Mouse (Mus musculus) megakaryocyte, embryonic 14.5 days (primary cell): ENCODE data around the gene Chchd1. TPM values are rescaled to one million over a fixed set of nuclear protein-coding genes. Genes with fewer than 3 reads are reported as not detected.

Experiments used
- H3K27me3 ChIP-seq: replicated peaks from 2 replicates; pipeline ENCODE3; 2012; ENCODE audit warnings: inconsistent platforms
- H3K36me3 ChIP-seq: replicated peaks from 2 replicates; pipeline ENCODE3; 2012; ENCODE audit warnings: low read length, inconsistent platforms, mixed read lengths
- H3K4me1 ChIP-seq: 2 replicates; pipeline ENCODE4 v1.6.1; 2012; ENCODE audit warnings: inconsistent platforms
- H3K4me3 ChIP-seq: replicated peaks from 2 replicates; pipeline ENCODE3; 2012; ENCODE audit warnings: moderate library complexity, mild to moderate bottlenecking, inconsistent platforms
- H3K9me3 ChIP-seq: 2 replicates; pipeline ENCODE4 v1.6.1; 2012; ENCODE audit warnings: inconsistent platforms
- FLI1 ChIP-seq: IDR thresholded peaks from 2 replicates; pipeline ENCODE4 v1.6.1; 2012; ENCODE audit warnings: low read length, inconsistent platforms, mixed read lengths
- GATA1 ChIP-seq: IDR thresholded peaks from 3 replicates; pipeline ENCODE4 v1.6.1; 2012; ENCODE audit warnings: mixed read lengths, low read length, inconsistent platforms, borderline replicate concordance
- polyA plus RNA-seq: library from polyadenylated mRNA; stranded (reverse); fragments of >175 nt; gene quantifications from 2 replicates; pipeline ENCODE4 v1.2.3, GENCODE M21; 2012; ENCODE audit warnings: low replicate concordance; ENCODE audit not compliant: insufficient read depth

Gene Chchd1
- polyA plus RNA-seq, 1 experiment = 7.2 TPM

- peaks cover 60% of the 10 kb centered on the region for H3K27me3 ChIP-seq
These were observed 40.1 kb upstream of the Chchd1 start for GRCm38 (mm10) chr14:20662740-20663139.

GRCm38 (mm10) chr14:20663601-20664000, 39.2 kb upstream of the Chchd1 start:
- H3K4me3 ChIP-seq = no peak overlapping the region
- no peaks in the 10 kb centered on the region for H3K36me3 ChIP-seq
- H3K9me3 ChIP-seq = no peaks in the 10 kb centered on the region
- H3K4me1 ChIP-seq = peaks cover 46% of the 10 kb centered on the region
- peaks cover 67% of the 10 kb centered on the region for H3K27me3 ChIP-seq
- TF ChIP-seq GATA1 (no peak), FLI1 (no peak)

More at GRCm38 (mm10) chr14:20662740-20663139, 40.1 kb upstream of the Chchd1 start:
- Histone ChIP-seq H3K4me1 (peaks cover 47% of the 10 kb centered on the region), H3K4me3 (no peak overlapping the region), H3K36me3 (no peaks in the 10 kb centered on the region), H3K9me3 (no peaks in the 10 kb centered on the region)
- TF ChIP-seq FLI1 = no peak
- no peak for TF ChIP-seq GATA1

GRCm38 (mm10) chr14:20664436-20664835, 38.4 kb upstream of the Chchd1 start:
- no peaks in the 10 kb centered on the region for H3K36me3 ChIP-seq
- H3K4me3 ChIP-seq = no peak overlapping the region
- peaks cover 45% of the 10 kb centered on the region for H3K4me1 ChIP-seq
- H3K27me3 ChIP-seq = peaks cover 74% of the 10 kb centered on the region
- TF ChIP-seq GATA1 = no peak
- TF ChIP-seq FLI1 = no peak
- no peaks in the 10 kb centered on the region for H3K9me3 ChIP-seq

GRCm38 (mm10) chr14:20667469-20667868, 35.3 kb upstream of the Chchd1 start:
- TF ChIP-seq FLI1 (no peak), GATA1 (no peak)
- Histone ChIP-seq H3K4me3 (no peak overlapping the region), H3K27me3 (peaks cover 65% of the 10 kb centered on the region), H3K36me3 (peaks cover 3% of the 10 kb centered on the region), H3K9me3 (no peaks in the 10 kb centered on the region), H3K4me1 (peaks cover 22% of the 10 kb centered on the region)

- H3K36me3 ChIP-seq = peaks cover 5% of the 10 kb centered on the region
- H3K27me3 ChIP-seq = peaks cover 57% of the 10 kb centered on the region
- H3K4me3 ChIP-seq = no peak within 1 kb of the TSS
- no peaks in the 10 kb centered on the region for H3K9me3 ChIP-seq
- H3K4me1 ChIP-seq = peaks cover 21% of the 10 kb centered on the region
- TF ChIP-seq GATA1 = no peak
- no peak for TF ChIP-seq FLI1
These were observed 34.5 kb upstream of the Chchd1 start, which contains the start of gene Synpo2l for GRCm38 (mm10) chr14:20668154-20668810. TSS of gene Synpo2l (minus strand) at chr14:20668354.

GRCm38 (mm10) chr14:20672990-20673389, 29.8 kb upstream of the Chchd1 start:
- Histone ChIP-seq H3K27me3 (peaks cover 17% of the 10 kb centered on the region), H3K4me3 (peak overlapping the region; percentile 99), H3K9me3 (no peaks in the 10 kb centered on the region), H3K4me1 (peaks cover 27% of the 10 kb centered on the region), H3K36me3 (peaks cover 31% of the 10 kb centered on the region)
- TF ChIP-seq GATA1 = no peak
- TF ChIP-seq FLI1 = no peak

- H3K9me3 ChIP-seq = no peaks in the 10 kb centered on the region
- H3K4me3 ChIP-seq = peak overlapping the region; percentile 99
- H3K36me3 ChIP-seq = peaks cover 38% of the 10 kb centered on the region
- TF ChIP-seq GATA1 = no peak
- no peak for TF ChIP-seq FLI1
- peaks cover 22% of the 10 kb centered on the region for H3K4me1 ChIP-seq
- peaks cover 11% of the 10 kb centered on the region for H3K27me3 ChIP-seq
These were observed 29.1 kb upstream of the Chchd1 start for GRCm38 (mm10) chr14:20673735-20674063.

GRCm38 (mm10) chr14:20674064-20674833, 28.6 kb upstream of the Chchd1 start, which contains the start of gene Sec24c:
TSS of gene Sec24c (plus strand) at chr14:20674308.
- Histone ChIP-seq H3K27me3 (peaks cover 6% of the 10 kb centered on the region), H3K36me3 (peaks cover 43% of the 10 kb centered on the region), H3K9me3 (no peaks in the 10 kb centered on the region), H3K4me1 (peaks cover 26% of the 10 kb centered on the region), H3K4me3 (peak within 1 kb of the TSS; percentile 99)
- TF ChIP-seq GATA1 = no peak
- peak; percentile 89 for TF ChIP-seq FLI1

GRCm38 (mm10) chr14:20677906-20678305, 24.9 kb upstream of the Chchd1 start:
- Histone ChIP-seq H3K4me3 (no peak overlapping the region), H3K27me3 (no peaks in the 10 kb centered on the region), H3K4me1 (peaks cover 57% of the 10 kb centered on the region), H3K9me3 (no peaks in the 10 kb centered on the region), H3K36me3 (peaks cover 75% of the 10 kb centered on the region)
- TF ChIP-seq FLI1 (no peak), GATA1 (no peak)

GRCm38 (mm10) chr14:20681742-20682141, 21.1 kb upstream of the Chchd1 start:
- TF ChIP-seq FLI1 = no peak
- Histone ChIP-seq H3K9me3 (no peaks in the 10 kb centered on the region), H3K4me1 (peaks cover 41% of the 10 kb centered on the region), H3K27me3 (no peaks in the 10 kb centered on the region), H3K36me3 (peaks cover 100% of the 10 kb centered on the region), H3K4me3 (no peak overlapping the region)
